Mouse (Mus musculus) lung, adult 2 months (tissue): ENCODE data around the gene Pgrmc2. TPM values are rescaled to one million over a fixed set of nuclear protein-coding genes. Genes with fewer than 3 reads are reported as not detected.

Experiments used
- DNase-seq: peaks from one replicate; pipeline ENCODE4 v3.0.0; 2022
- H3K4me1 ChIP-seq: fragments of 200-500 bp; 2 replicates; pipeline ENCODE4 v1.6.1; 2011; ENCODE audit warnings: low read length; ENCODE audit not compliant: control insufficient read depth, insufficient read depth
- H3K4me3 ChIP-seq: fragments of 200-500 bp; replicated peaks from 2 replicates; pipeline ENCODE3; 2011; ENCODE audit warnings: low read depth, mild to moderate bottlenecking, control low read depth, low read length; ENCODE audit errors: extremely low read depth
- CTCF ChIP-seq: fragments of 200-500 bp; IDR thresholded peaks from 2 replicates; pipeline ENCODE4 v1.5.1; 2011; ENCODE audit warnings: mild to moderate bottlenecking, low read length, control low read depth; ENCODE audit not compliant: insufficient read depth
- POLR2A ChIP-seq: fragments of 200-500 bp; IDR thresholded peaks from 2 replicates; pipeline ENCODE4 v1.6.1; 2011; ENCODE audit warnings: low read depth, mild to moderate bottlenecking, control low read depth, low read length, borderline replicate concordance; ENCODE audit errors: extremely low read depth
- WGBS: fragments of 180-500 bp; shearing (Covaris S2); methylation state at CpG from one replicate; pipeline ENCODE4 v1.1.7; 2018; 5-methylcytosine and 5-hydroxymethylcytosine counted together
- polyA plus RNA-seq: library from polyadenylated mRNA; depleted of rRNA; stranded (reverse); fragments of >200 nt; gene quantifications from 2 replicates; pipeline ENCODE4 v1.2.3, GENCODE M21; 2012

Pgrmc2 gene
- polyA plus RNA-seq, 1 experiment: 15.8 TPM

DNA sequence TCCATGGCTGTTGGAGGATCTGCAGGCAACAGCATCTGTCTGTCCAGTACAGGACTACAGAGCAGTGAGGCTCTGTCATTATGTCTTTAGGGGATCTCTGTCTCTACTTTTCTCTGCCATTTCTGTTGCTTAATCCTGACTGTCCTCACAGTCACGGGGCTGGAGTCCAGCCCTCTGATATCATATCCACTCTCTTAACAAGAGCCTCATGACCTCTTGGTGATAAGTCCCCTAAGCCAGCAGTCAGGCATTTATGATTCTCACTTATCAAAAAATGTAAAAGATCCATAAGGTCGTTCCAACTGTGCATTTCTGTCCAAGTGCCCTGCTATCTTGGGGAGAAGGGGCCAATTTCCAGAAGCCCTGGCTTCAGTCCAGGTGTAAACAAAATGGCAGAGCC, 17.3 kb upstream of the Pgrmc2 start:
- WGBS: 42% methylated on average over 2 of the region's 2 CpGs
- Histone ChIP-seq H3K4me3 (no peak overlapping the region), H3K4me1 (no peaks in the 10 kb centered on the region)
- no peak for DNase-seq
- no peak for TF ChIP-seq CTCF
- no peak for TF ChIP-seq POLR2A

DNA sequence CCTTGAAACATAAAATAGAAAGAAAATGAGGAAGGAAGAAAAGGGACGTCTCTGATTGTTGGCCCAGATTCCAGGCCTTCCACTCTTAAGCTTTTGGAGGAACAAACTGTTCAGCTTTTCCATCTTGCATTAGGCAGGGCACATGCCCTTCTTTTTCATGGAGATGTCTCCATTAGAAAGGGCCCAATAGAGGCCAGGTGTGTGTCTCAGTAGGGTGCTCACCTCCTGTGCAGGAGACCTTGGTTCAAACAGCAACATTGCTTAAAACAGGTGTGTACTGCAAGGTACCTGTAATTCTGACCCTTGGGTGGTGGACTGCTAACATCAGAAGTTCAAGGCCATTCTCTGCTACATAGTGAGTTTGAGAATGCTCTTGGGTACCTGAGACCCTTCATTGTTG, 16.8 kb upstream of the Pgrmc2 start:
- H3K4me1 ChIP-seq: no peaks in the 10 kb centered on the region
- no peak for DNase-seq
- no peak for TF ChIP-seq POLR2A
- TF ChIP-seq CTCF: no peak
- WGBS: 47% methylated on average over 1 of the region's 1 CpGs
- no peak overlapping the region for H3K4me3 ChIP-seq

DNA sequence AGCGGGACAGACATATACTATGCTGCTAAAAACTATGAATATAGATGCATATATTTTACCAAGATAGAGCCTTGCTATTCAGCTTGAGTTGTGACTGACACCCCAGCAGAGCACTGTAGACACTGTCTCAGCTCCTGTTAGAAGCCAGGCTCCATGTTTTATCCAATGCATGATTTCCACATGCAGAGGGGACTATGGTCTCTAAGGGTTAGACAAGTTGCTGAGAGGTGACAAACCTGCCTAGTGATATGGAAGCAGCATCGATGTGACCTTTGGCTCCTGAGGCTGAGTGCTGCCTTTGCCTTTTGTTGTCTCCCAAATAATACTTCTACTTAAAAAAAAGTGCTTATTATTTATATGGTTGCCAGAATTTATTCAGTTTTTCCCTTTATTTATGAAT, 10.4 kb upstream of the Pgrmc2 start:
- no peak overlapping the region for H3K4me3 ChIP-seq
- no peak for TF ChIP-seq CTCF
- TF ChIP-seq POLR2A: no peak
- no peak for DNase-seq
- whole genome bisulfite sequencing: 82% methylated on average over 2 of the region's 2 CpGs
- H3K4me1 ChIP-seq: no peaks in the 10 kb centered on the region

DNA sequence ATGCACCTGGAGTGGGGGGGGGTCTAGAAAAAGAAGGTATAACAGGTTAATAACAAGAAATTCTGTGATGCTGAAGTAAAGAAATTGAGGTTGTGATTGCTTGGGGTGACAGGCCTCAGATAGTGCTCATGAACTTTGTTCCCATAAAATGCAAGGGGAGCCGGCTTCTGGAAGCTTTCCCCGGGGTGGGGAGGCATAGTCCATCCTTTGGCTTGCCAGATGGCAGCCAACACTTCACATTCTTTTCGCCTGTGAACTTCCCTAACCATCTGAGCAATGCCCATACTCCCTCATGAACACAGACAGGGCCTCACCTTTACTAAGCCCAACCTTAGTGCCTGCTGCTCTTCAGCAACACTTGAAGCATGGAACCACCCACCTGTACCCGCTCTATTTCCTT, 9.5 kb upstream of the Pgrmc2 start:
- Histone ChIP-seq H3K4me1 (no peaks in the 10 kb centered on the region), H3K4me3 (no peak overlapping the region)
- DNase-seq: no peak
- WGBS: 62% methylated on average over 4 of the region's 4 CpGs
- TF ChIP-seq POLR2A (no peak), CTCF (no peak)

- Histone ChIP-seq H3K4me3 (no peak overlapping the region), H3K4me1 (no peaks in the 10 kb centered on the region)
- no peak for DNase-seq
- 30% methylated on average over 2 of the region's 2 CpGs for WGBS
- TF ChIP-seq POLR2A: no peak
- no peak for TF ChIP-seq CTCF
These were observed 8.0 kb upstream of the Pgrmc2 start for GRCm38 (mm10) chr3:41090839-41091238.

GRCm38 (mm10) chr3:41087071-41087470, 4.2 kb upstream of the Pgrmc2 start:
- no peak for DNase-seq
- Histone ChIP-seq H3K4me3 (no peak overlapping the region), H3K4me1 (no peaks in the 10 kb centered on the region)
- TF ChIP-seq POLR2A (no peak), CTCF (no peak)

DNA sequence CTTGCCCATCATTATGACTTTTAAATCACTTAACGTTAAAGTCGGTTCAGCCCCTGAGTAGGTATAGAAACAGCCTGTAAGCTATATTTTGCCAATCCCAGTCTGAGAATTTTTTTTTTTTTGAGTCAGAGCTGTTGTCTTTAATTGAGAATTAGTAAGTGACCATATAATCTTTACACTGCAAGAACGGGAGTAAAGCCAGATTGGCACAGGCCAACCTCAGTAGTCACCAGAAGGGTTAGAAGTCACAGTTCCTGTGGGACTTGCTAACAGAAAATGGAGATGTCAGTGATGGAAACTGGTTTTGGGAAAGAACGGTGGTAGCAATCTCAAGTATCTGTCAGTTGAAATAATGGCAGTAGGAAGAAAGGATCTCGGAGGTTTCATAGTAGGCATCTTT, 1.6 kb upstream of the Pgrmc2 start:
- 84% methylated on average over 5 of the region's 5 CpGs for WGBS
- DNase-seq: no peak
- Histone ChIP-seq H3K4me1 (no peaks in the 10 kb centered on the region; the same call in 1 of the 2 replicates), H3K4me3 (no peak overlapping the region)
- TF ChIP-seq POLR2A: no peak

- H3K4me3 ChIP-seq: peak overlapping the region; percentile 83
- TF ChIP-seq POLR2A (no peak), CTCF (no peak)
- no peaks in the 10 kb centered on the region; the same call in 1 of the 2 replicates for H3K4me1 ChIP-seq
- DNase-seq: no peak
- under 1% methylated on average over 6 of the region's 6 CpGs for WGBS
These were observed 905 bp upstream of the Pgrmc2 start for GRCm38 (mm10) chr3:41083790-41084112.

DNA sequence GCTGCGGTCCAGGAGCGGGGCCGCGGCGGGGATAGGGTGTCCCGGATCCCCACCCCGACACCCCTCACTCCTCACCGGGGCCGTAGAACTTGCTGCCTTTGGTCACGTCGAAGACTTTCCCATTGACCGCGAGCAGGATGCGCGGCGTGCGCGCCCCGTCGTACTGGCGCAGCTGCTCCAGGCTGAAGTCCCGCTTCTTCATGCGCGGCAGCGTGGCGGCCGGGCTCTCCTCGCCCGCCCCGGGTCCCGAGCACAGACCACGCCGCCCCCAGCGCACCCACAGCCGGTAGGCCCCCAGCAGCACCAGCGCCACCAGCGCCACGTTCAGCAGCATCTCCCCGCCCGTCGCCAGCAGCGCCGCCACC, 344 bp downstream of the Pgrmc2 start:
- DNase-seq: no peak
- TF ChIP-seq POLR2A: no peak
- no peak for TF ChIP-seq CTCF
- WGBS: under 1% methylated on average over 42 of the region's 43 CpGs

GRCm38 (mm10) chr3:41081474-41082301, 1.2 kb downstream of the Pgrmc2 start:
- DNase-seq: no peak
- peak overlapping the region; percentile 83 for H3K4me3 ChIP-seq
- no peaks in the 10 kb centered on the region; the same call in 1 of the 2 replicates for H3K4me1 ChIP-seq
- no peak for TF ChIP-seq CTCF
- no peak for TF ChIP-seq POLR2A
- 5% methylated on average over 23 of the region's 23 CpGs for WGBS

More for the DNA sequence above, 344 bp downstream of the Pgrmc2 start:
- Histone ChIP-seq H3K4me3 (peak overlapping the region; percentile 83), H3K4me1 (no peaks in the 10 kb centered on the region; the same call in 1 of the 2 replicates)

GRCm38 (mm10) chr3:41080724-41081123, 2.1 kb downstream of the Pgrmc2 start:
- Histone ChIP-seq H3K4me1 (no peaks in the 10 kb centered on the region; the same call in 1 of the 2 replicates), H3K4me3 (no peak overlapping the region)
- TF ChIP-seq CTCF (no peak), POLR2A (no peak)
- WGBS: 40% methylated on average over 3 of the region's 3 CpGs
- no peak for DNase-seq
